ENCODE assay signal across 21 mouse cellular contexts in the genomic region with DNA sequence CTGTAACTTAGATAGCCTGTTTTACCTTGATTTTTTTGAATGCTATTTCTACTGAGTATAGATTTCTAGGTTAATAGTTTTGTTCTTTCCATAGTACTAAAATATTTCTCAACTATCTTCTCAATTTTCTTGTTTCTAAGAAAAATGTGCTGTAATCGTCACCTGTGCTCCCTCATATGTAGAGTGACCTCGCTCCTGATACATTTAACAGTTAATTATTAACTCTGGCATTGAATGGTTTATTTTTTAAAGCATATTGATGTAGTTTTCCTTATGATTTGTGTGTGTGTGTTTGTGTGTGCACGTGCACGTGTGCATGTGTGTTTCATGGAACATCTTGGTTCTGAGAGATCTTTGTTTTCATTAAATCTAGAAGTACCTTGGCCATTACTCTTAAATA.
DNase-seq lines count a peak whose midpoint lies in the region; ATAC-seq and TF ChIP-seq lines count a peak whose summit lies in the region.
"Had no signal": no experiment of that assay in that cellular context is flagged by ENCODE, and none has a peak within 500 bp of the region (broad histone marks: within the 10 kb centered on the region; RNA-seq: fewer than 3 reads in every experiment).

No protein-coding gene starts in this region.

- no peaks in the 10 kb centered on the region for H3K9me3 ChIP-seq in intestine, embryonic 15.5 days
- no peaks in the 10 kb centered on the region for H3K9me3 ChIP-seq in intestine, postnatal 0 days (ENCODE audit: control insufficient read depth)
- no peaks in the 10 kb centered on the region for H3K9me3 ChIP-seq in liver, embryonic 11.5 days (ENCODE audit: control insufficient read depth, low read length)
- no peaks in the 10 kb centered on the region for H3K9me3 ChIP-seq in liver, postnatal 0 days (ENCODE audit: low read length)
- H3K9me3 ChIP-seq in liver, embryonic 12.5 days (replicated peaks) = no peaks in the 10 kb centered on the region
- H3K9me3 ChIP-seq: G1E had no signal

- peak; percentile 52 for DNase-seq in liver, adult 2 months (ENCODE audit: extremely low read depth, low read depth, low spot score)
- DNase-seq in liver, embryonic 11.5 days (ENCODE audit: low spot score) = no peak
- no peak for DNase-seq in liver, postnatal 0 days
- DNase-seq: adrenal gland, adult 2 months; adrenal gland, adult 8-10 months; adrenal gland, postnatal 10 days; adrenal gland, postnatal 14 days; adrenal gland, postnatal 25 days; adrenal gland, postnatal 36 days; B cell, adult 2 months; cerebellum, adult 11 months; cerebellum, adult 11-12 months; cerebellum, adult 18-20 months had no signal

- no peak for TF ChIP-seq EP300 in liver, postnatal 0 days (IDR thresholded peaks at IDR 0.05; ENCODE audit: low read depth)

- no peak overlapping the region for H3K9ac ChIP-seq in intestine, embryonic 15.5 days
- H3K9ac ChIP-seq in intestine, postnatal 0 days (ENCODE audit: low read depth, low read length) = no peak overlapping the region
- no peak overlapping the region for H3K9ac ChIP-seq in liver, adult 2 months (ENCODE audit: low read depth, low read length)
- H3K9ac ChIP-seq in liver, embryonic 11.5 days (ENCODE audit: low read depth, low read length) = no peak overlapping the region
- no peak overlapping the region for H3K9ac ChIP-seq in liver, postnatal 0 days (replicated peaks)
- no peak overlapping the region for H3K9ac ChIP-seq in liver, embryonic 12.5 days

- no peak for TF ChIP-seq POLR2A in liver, adult 2 months (IDR thresholded peaks at IDR 0.05; ENCODE audit: extremely low read depth, insufficient read depth, low read length)

- no peaks in the 10 kb centered on the region for H3K36me3 ChIP-seq in intestine, embryonic 15.5 days
- H3K36me3 ChIP-seq in intestine, postnatal 0 days (ENCODE audit: control insufficient read depth, insufficient read depth) = no peaks in the 10 kb centered on the region
- no peaks in the 10 kb centered on the region for H3K36me3 ChIP-seq in liver, adult 2 months (ENCODE audit: control insufficient read depth, insufficient read depth, low read length)
- H3K36me3 ChIP-seq in liver, embryonic 11.5 days (ENCODE audit: control insufficient read depth, insufficient read depth, low read length) = no peaks in the 10 kb centered on the region
- no peaks in the 10 kb centered on the region for H3K36me3 ChIP-seq in liver, postnatal 0 days (replicated peaks; ENCODE audit: insufficient read depth, low read length)
- no peaks in the 10 kb centered on the region for H3K36me3 ChIP-seq in liver, embryonic 12.5 days
- H3K36me3 ChIP-seq: G1E had no signal

- no peaks in the 10 kb centered on the region for H3K4me1 ChIP-seq in intestine, embryonic 15.5 days (replicated peaks)
- no peaks in the 10 kb centered on the region for H3K4me1 ChIP-seq in intestine, postnatal 0 days (replicated peaks; ENCODE audit: control insufficient read depth, insufficient read depth, low read length)
- peaks cover 3% of the 10 kb centered on the region; the same call in 1 of the 2 replicates for H3K4me1 ChIP-seq in liver, adult 2 months (ENCODE audit: control insufficient read depth, insufficient read depth, low read length)
- H3K4me1 ChIP-seq in liver, embryonic 11.5 days (replicated peaks; ENCODE audit: control insufficient read depth, insufficient read depth, low read length) = no peaks in the 10 kb centered on the region
- no peaks in the 10 kb centered on the region for H3K4me1 ChIP-seq in liver, postnatal 0 days (ENCODE audit: insufficient read depth)
- no peaks in the 10 kb centered on the region for H3K4me1 ChIP-seq in liver, embryonic 12.5 days

- no peak overlapping the region for H3K4me2 ChIP-seq in intestine, embryonic 15.5 days (replicated peaks)
- no peak overlapping the region for H3K4me2 ChIP-seq in intestine, postnatal 0 days (replicated peaks; ENCODE audit: low read depth)
- H3K4me2 ChIP-seq in liver, embryonic 11.5 days = no peak overlapping the region
- peak overlapping the region; percentile 40 for H3K4me2 ChIP-seq in liver, postnatal 0 days (ENCODE audit: low read depth, low read length)
- no peak overlapping the region for H3K4me2 ChIP-seq in liver, embryonic 12.5 days

- H3K4me3 ChIP-seq in intestine, embryonic 15.5 days (replicated peaks) = no peak overlapping the region
- no peak overlapping the region for H3K4me3 ChIP-seq in intestine, postnatal 0 days (ENCODE audit: low read depth, low read length)
- no peak overlapping the region for H3K4me3 ChIP-seq in liver, adult 2 months (ENCODE audit: insufficient read depth, low read depth, low read length)
- H3K4me3 ChIP-seq in liver, embryonic 11.5 days (ENCODE audit: low read depth, low read length) = no peak overlapping the region
- H3K4me3 ChIP-seq in liver, postnatal 0 days (ENCODE audit: low read depth, low read length) = no peak overlapping the region
- no peak overlapping the region for H3K4me3 ChIP-seq in liver, embryonic 12.5 days

- 0 out of 2 replicates have a peak, but pooled peaks have one; percentile 39 for ATAC-seq in intestine, embryonic 15.5 days
- no peak for ATAC-seq in intestine, postnatal 0 days
- no peak for ATAC-seq in liver, embryonic 11.5 days (replicated peaks; ENCODE audit: low FRiP score)
- ATAC-seq in liver, postnatal 0 days = peak; percentile 62
- no peak for ATAC-seq in liver, embryonic 12.5 days
- ATAC-seq: activated CD4-positive, CD25-positive, alpha-beta regulatory T cell, adult 4 months; CD4-positive, CD25-positive, alpha-beta regulatory T cell, adult 4 months; Patski had no signal

- WGBS in intestine, embryonic 15.5 days = 77% methylated on average over 4 of the region's 4 CpGs
- 50% methylated on average over 4 of the region's 4 CpGs for WGBS in intestine, postnatal 0 days
- 24% methylated on average over 4 of the region's 4 CpGs for WGBS in liver, adult 2 months
- WGBS in liver, embryonic 11.5 days = 73% methylated on average over 4 of the region's 4 CpGs
- WGBS in liver, postnatal 0 days (ENCODE audit: insufficient replicate concordance) = 49% methylated on average over 4 of the region's 4 CpGs
- WGBS in liver, embryonic 12.5 days (ENCODE audit: insufficient replicate concordance) = 50% methylated on average over 4 of the region's 4 CpGs

- no peaks in the 10 kb centered on the region for H3K79me2 ChIP-seq in liver, adult 2 months (ENCODE audit: control insufficient read depth, insufficient read depth, low read length)

- no peaks in the 10 kb centered on the region for H3K27me3 ChIP-seq in intestine, embryonic 15.5 days (replicated peaks)
- no peaks in the 10 kb centered on the region for H3K27me3 ChIP-seq in intestine, postnatal 0 days (replicated peaks; ENCODE audit: control insufficient read depth, insufficient read depth, low read length)
- H3K27me3 ChIP-seq in liver, adult 2 months (ENCODE audit: control insufficient read depth, insufficient read depth, low read length) = no peaks in the 10 kb centered on the region
- no peaks in the 10 kb centered on the region for H3K27me3 ChIP-seq in liver, embryonic 11.5 days (replicated peaks; ENCODE audit: control insufficient read depth, insufficient read depth, low read length)
- H3K27me3 ChIP-seq in liver, postnatal 0 days (ENCODE audit: insufficient read depth, low read length) = no peaks in the 10 kb centered on the region
- no peaks in the 10 kb centered on the region for H3K27me3 ChIP-seq in liver, embryonic 12.5 days (replicated peaks)
- H3K27me3 ChIP-seq: CH12.LX, Patski had no signal

- no peak for TF ChIP-seq CTCF in intestine, postnatal 0 days (IDR thresholded peaks at IDR 0.05; ENCODE audit: low read depth)
- TF ChIP-seq CTCF in liver, adult 2 months (IDR thresholded peaks at IDR 0.05; ENCODE audit: low read depth, low read length) = no peak
- no peak for TF ChIP-seq CTCF in liver, postnatal 0 days (IDR thresholded peaks at IDR 0.05; ENCODE audit: low read depth)

- H3K27ac ChIP-seq in intestine, embryonic 15.5 days = no peak overlapping the region
- no peak overlapping the region for H3K27ac ChIP-seq in intestine, postnatal 0 days (ENCODE audit: low read depth, low read length)
- no peak overlapping the region for H3K27ac ChIP-seq in liver, adult 2 months (replicated peaks; ENCODE audit: insufficient read depth, low read depth, low read length)
- H3K27ac ChIP-seq in liver, embryonic 11.5 days (ENCODE audit: low read depth, low read length) = no peak overlapping the region
- H3K27ac ChIP-seq in liver, postnatal 0 days (ENCODE audit: low read depth) = peak overlapping the region; percentile 83
- H3K27ac ChIP-seq in liver, embryonic 12.5 days = no peak overlapping the region

Comparison
In these comparisons a context has a peak if more than half of its experiments do, and no peak if none do; other contexts are left out.
1. ATAC-seq: peak in intestine, embryonic 15.5 days (single experiment) and liver, postnatal 0 days (single experiment); none in intestine, postnatal 0 days (single experiment), liver, embryonic 11.5 days (single experiment) and liver, embryonic 12.5 days (single experiment).